Mouse (Mus musculus) limb, embryonic 15.5 days (tissue): ENCODE results near the gene Map3k12. TPM values are rescaled to one million over a fixed set of nuclear protein-coding genes. Genes with fewer than 3 reads are reported as not detected.

Experiments
- ATAC-seq: fragments of 200-750 bp; cut with Nextera tagmentation; 2 replicates; pipeline ENCODE4 v1.8.0; 2017; ENCODE audit warnings: low read depth, moderate TSS enrichment; ENCODE audit not compliant: insufficient number of reproducible peaks, low FRiP score, low TSS enrichment
- H3K27ac ChIP-seq: fragments of 300-500 bp; sonication (generic); 2 replicates; pipeline ENCODE4 v1.5.1; 2015; ENCODE audit warnings: moderate library complexity, mild to moderate bottlenecking, inconsistent platforms
- H3K27me3 ChIP-seq: fragments of 300-500 bp; sonication (generic); 2 replicates; pipeline ENCODE4 v1.6.1; 2015; ENCODE audit warnings: inconsistent platforms
- H3K36me3 ChIP-seq: fragments of 300-500 bp; sonication (generic); 2 replicates; pipeline ENCODE4 v1.6.1; 2015; ENCODE audit warnings: inconsistent platforms
- H3K4me1 ChIP-seq: fragments of 300-500 bp; sonication (generic); 2 replicates; pipeline ENCODE4 v1.6.1; 2015; ENCODE audit warnings: inconsistent platforms
- H3K4me2 ChIP-seq: fragments of 300-500 bp; sonication (generic); 2 replicates; pipeline ENCODE4 v1.6.1; 2015; ENCODE audit warnings: mild to moderate bottlenecking, inconsistent platforms
- H3K4me3 ChIP-seq: fragments of 300-500 bp; sonication (generic); 2 replicates; pipeline ENCODE4 v1.5.1; 2015; ENCODE audit warnings: mild to moderate bottlenecking, inconsistent platforms
- H3K9ac ChIP-seq: fragments of 300-500 bp; sonication (generic); 2 replicates; pipeline ENCODE4 v1.6.1; 2015; ENCODE audit warnings: inconsistent platforms
- H3K9me3 ChIP-seq: fragments of 300-500 bp; sonication (generic); 2 replicates; pipeline ENCODE4 v1.6.1; 2016; ENCODE audit warnings: inconsistent platforms
- WGBS: fragments of 180-500 bp; shearing (Covaris S2); methylation state at CpG from one replicate; pipeline ENCODE4 v1.1.7; 2015; 5-methylcytosine and 5-hydroxymethylcytosine counted together
- polyA plus RNA-seq: library from polyadenylated mRNA; unstranded; fragments of >200 nt; fragmentation: Nextera tagmentation; extraction: Ambion mirVana; gene quantifications from 2 replicates; pipeline ENCODE4 v1.2.1, GENCODE M21; 2015

Map3k12 gene
- polyA plus RNA-seq, 1 experiment from 2014 or later: 17.9 TPM

GRCm38 (mm10) chr15:102517976-102518858 lies 1.4 kb upstream of the Map3k12 start, which contains the start of gene Tarbp2:
TSS of gene Tarbp2 (plus strand) at chr15:102518192.
- no peaks in the 10 kb centered on the region for H3K9me3 ChIP-seq
- H3K27ac ChIP-seq: peak within 1 kb of the TSS; percentile 100
- ATAC-seq: peak; percentile 93
- peak within 1 kb of the TSS; percentile 92 for H3K4me2 ChIP-seq
- H3K4me1 ChIP-seq: peaks cover 35% of the 10 kb centered on the region
- no peaks in the 10 kb centered on the region for H3K27me3 ChIP-seq
- peak within 1 kb of the TSS; percentile 90 for H3K9ac ChIP-seq
- under 1% methylated on average over 60 of the region's 60 CpGs for WGBS
- H3K4me3 ChIP-seq: peak within 1 kb of the TSS; percentile 72
- peaks cover 31% of the 10 kb centered on the region for H3K36me3 ChIP-seq

- WGBS: 0% methylated on average over 10 of the region's 10 CpGs
- Histone ChIP-seq H3K9ac (peak overlapping the region; percentile 58; the same call in 1 of the 2 replicates), H3K27ac (peak overlapping the region; percentile 100)
Observed at GRCm38 (mm10) chr15:102517631-102517975, 739 bp upstream of the Map3k12 start.

DNA sequence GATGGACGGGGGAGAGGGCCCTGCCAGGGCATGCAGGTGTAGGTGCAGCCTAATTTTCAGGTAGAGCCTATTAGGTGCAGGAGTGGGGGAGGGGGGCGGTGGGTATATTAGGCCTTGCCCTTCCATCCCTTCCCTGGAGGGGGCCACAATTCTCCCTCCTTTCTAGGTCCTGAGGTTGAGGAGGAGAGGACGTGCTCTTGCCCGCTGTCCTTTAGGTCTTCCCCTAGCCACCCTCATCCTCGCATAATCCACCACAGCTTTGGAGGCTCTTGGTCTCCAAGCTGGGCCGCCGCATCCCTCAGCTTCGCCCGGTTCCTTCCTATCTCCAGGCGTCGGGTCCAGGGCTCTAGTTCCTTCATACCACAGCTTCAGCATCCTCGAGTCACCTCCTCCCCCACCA lies 571 bp downstream of the Map3k12 start:
- H3K9me3 ChIP-seq: no peaks in the 10 kb centered on the region

More at GRCm38 (mm10) chr15:102517631-102517975, 739 bp upstream of the Map3k12 start:
- H3K9me3 ChIP-seq: no peaks in the 10 kb centered on the region
- H3K36me3 ChIP-seq: peaks cover 27% of the 10 kb centered on the region
- no peak for ATAC-seq
- peaks cover 38% of the 10 kb centered on the region for H3K4me1 ChIP-seq
- H3K4me3 ChIP-seq: peak overlapping the region; percentile 72
- H3K27me3 ChIP-seq: no peaks in the 10 kb centered on the region
- H3K4me2 ChIP-seq: peak overlapping the region; percentile 92

GRCm38 (mm10) chr15:102515791-102516190 lies 1.1 kb downstream of the Map3k12 start:
- Histone ChIP-seq H3K27ac (peak overlapping the region; percentile 100; the same call in 1 of the 2 replicates), H3K27me3 (no peaks in the 10 kb centered on the region), H3K4me2 (peak overlapping the region; percentile 92), H3K36me3 (peaks cover 9% of the 10 kb centered on the region; the same call in 1 of the 2 replicates), H3K4me3 (peak overlapping the region; percentile 72), H3K4me1 (peaks cover 55% of the 10 kb centered on the region), H3K9ac (peak overlapping the region; percentile 58), H3K9me3 (no peaks in the 10 kb centered on the region)
- 34% methylated on average over 4 of the region's 4 CpGs for WGBS
- no peak for ATAC-seq

More for the DNA sequence above, 571 bp downstream of the Map3k12 start:
- Histone ChIP-seq H3K4me3 (peak overlapping the region; percentile 72), H3K36me3 (peaks cover 14% of the 10 kb centered on the region), H3K4me2 (peak overlapping the region; percentile 92), H3K27me3 (no peaks in the 10 kb centered on the region), H3K27ac (peak overlapping the region; percentile 100), H3K4me1 (peaks cover 50% of the 10 kb centered on the region), H3K9ac (peak overlapping the region; percentile 58)
- WGBS: 1% methylated on average over 12 of the region's 12 CpGs
- ATAC-seq: no peak

- Histone ChIP-seq H3K4me3 (peak overlapping the region; percentile 72), H3K4me2 (peak overlapping the region; percentile 92; the same call in 1 of the 2 replicates), H3K27ac (no peak overlapping the region), H3K4me1 (peaks cover 52% of the 10 kb centered on the region), H3K27me3 (no peaks in the 10 kb centered on the region), H3K36me3 (0 out of 2 replicates have a peak, but pooled peaks cover 3% of the 10 kb centered on the region), H3K9ac (no peak overlapping the region), H3K9me3 (no peaks in the 10 kb centered on the region)
- WGBS: 91% methylated on average over 2 of the region's 2 CpGs
- ATAC-seq: no peak
Observed at GRCm38 (mm10) chr15:102515261-102515660, 1.6 kb downstream of the Map3k12 start.

DNA sequence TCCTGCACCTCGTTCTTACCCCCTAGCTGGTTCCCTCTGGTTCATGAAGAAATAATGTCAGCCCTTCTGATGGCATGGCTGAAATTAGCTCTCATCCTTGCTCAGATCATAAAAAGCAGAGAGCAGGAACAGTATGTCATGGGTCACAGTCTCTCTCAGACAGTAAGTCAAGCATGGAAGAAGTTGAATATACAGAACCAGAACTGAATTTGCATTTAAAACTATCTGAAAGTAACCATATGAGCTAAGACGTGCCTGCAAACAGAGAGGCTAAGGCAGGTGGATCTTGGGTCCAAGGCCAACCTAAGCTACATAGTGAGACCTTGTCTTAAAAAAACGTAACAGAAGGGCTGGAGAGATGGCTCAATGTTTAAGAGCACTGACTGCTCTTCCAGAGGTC lies 3.9 kb downstream of the Map3k12 start:
- Histone ChIP-seq H3K4me2 (no peak overlapping the region), H3K9ac (no peak overlapping the region), H3K27me3 (no peaks in the 10 kb centered on the region), H3K36me3 (no peaks in the 10 kb centered on the region), H3K27ac (0 out of 2 replicates have a peak overlapping the region, but pooled peaks have one; percentile 22), H3K4me1 (peaks cover 44% of the 10 kb centered on the region), H3K4me3 (no peak overlapping the region), H3K9me3 (no peaks in the 10 kb centered on the region)
- WGBS: 75% methylated on average over 3 of the region's 3 CpGs
- no peak for ATAC-seq

- peaks cover 44% of the 10 kb centered on the region for H3K4me1 ChIP-seq
- no peak for ATAC-seq
- H3K4me3 ChIP-seq: no peak overlapping the region
- H3K9ac ChIP-seq: no peak overlapping the region
- no peak overlapping the region for H3K4me2 ChIP-seq
- no peaks in the 10 kb centered on the region for H3K9me3 ChIP-seq
- H3K36me3 ChIP-seq: no peaks in the 10 kb centered on the region
- no peaks in the 10 kb centered on the region for H3K27me3 ChIP-seq
- 0 out of 2 replicates have a peak overlapping the region, but pooled peaks have one; percentile 22 for H3K27ac ChIP-seq
Observed at GRCm38 (mm10) chr15:102512471-102512870, 4.4 kb downstream of the Map3k12 start.

DNA sequence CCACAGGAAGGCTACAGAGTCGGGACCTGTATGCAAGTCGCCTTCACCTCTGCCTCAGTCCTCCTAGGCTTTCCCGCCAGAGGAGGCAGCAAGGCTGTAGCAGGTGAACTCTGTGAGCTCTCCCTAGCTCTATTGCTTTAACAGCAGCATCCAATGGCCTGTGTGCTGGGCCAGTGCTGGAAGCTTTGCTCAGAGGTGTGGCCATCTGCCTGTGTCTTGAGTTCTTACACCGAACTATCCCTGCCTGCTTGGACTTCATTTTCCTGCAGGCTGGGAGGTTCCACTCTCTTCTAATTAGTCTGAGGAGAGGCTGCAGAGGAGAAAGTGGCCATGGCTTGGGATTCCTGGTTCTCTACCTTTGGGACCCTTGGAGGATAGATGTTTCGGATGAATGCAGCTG lies 4.9 kb downstream of the Map3k12 start:
- Histone ChIP-seq H3K27ac (peak overlapping the region; percentile 82), H3K4me3 (no peak overlapping the region), H3K27me3 (no peaks in the 10 kb centered on the region), H3K4me1 (peaks cover 44% of the 10 kb centered on the region), H3K4me2 (no peak overlapping the region), H3K9ac (no peak overlapping the region), H3K9me3 (no peaks in the 10 kb centered on the region), H3K36me3 (no peaks in the 10 kb centered on the region)
- ATAC-seq: no peak
- 31% methylated on average over 5 of the region's 5 CpGs for WGBS

- Histone ChIP-seq H3K4me2 (peak overlapping the region; percentile 87), H3K27ac (peak overlapping the region; percentile 82), H3K4me3 (peak overlapping the region; percentile 64), H3K4me1 (peaks cover 42% of the 10 kb centered on the region), H3K36me3 (no peaks in the 10 kb centered on the region), H3K9me3 (no peaks in the 10 kb centered on the region), H3K9ac (peak overlapping the region; percentile 1; the same call in 1 of the 2 replicates), H3K27me3 (no peaks in the 10 kb centered on the region)
- ATAC-seq: no peak
- WGBS: 10% methylated on average over 6 of the region's 6 CpGs
Observed at GRCm38 (mm10) chr15:102511285-102511833, 5.5 kb downstream of the Map3k12 start.

DNA sequence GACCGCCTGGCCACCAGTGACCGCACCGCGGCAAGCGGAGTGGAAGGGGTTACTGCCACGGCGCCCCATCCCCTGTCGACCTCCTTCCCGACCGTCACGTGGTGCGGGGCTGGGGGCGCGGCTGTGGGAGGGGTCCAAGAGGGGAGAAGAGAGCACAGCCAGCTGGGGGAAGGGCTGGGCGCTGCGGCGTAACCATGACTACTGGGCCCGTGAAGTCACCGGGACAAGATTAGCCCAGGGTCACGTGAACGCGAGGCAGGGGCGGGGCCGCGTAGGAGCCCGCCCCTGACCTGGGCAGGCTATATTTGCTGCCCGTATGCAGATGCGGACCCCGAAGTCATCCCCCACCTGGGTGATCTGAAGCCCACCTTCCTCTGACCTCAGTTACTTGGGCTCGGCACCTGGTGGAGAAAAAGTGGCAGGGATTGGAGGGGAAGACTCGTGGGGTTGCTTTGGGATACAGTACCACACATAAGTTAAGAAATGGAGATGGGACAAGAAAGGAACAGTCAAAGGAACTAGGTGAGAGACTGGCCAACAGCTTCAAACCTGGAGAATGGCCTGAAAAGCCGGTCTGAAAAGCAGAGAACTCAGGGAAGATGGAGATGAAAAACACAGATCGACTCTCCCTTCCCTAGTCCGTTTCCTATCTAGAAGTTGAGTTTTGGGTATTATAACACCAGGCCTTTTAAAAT lies 6.1 kb downstream of the Map3k12 start:
- no peaks in the 10 kb centered on the region for H3K27me3 ChIP-seq
- peak overlapping the region; percentile 59 for H3K9ac ChIP-seq
- ATAC-seq: peak; percentile 92
- peak overlapping the region; percentile 82 for H3K27ac ChIP-seq
- no peaks in the 10 kb centered on the region for H3K36me3 ChIP-seq
- WGBS: 2% methylated on average over 34 of the region's 34 CpGs
- peak overlapping the region; percentile 64 for H3K4me3 ChIP-seq
- H3K9me3 ChIP-seq: no peaks in the 10 kb centered on the region
- peaks cover 36% of the 10 kb centered on the region for H3K4me1 ChIP-seq
- peak overlapping the region; percentile 87 for H3K4me2 ChIP-seq

- peaks cover 33% of the 10 kb centered on the region for H3K4me1 ChIP-seq
- peaks cover 1% of the 10 kb centered on the region; the same call in 1 of the 2 replicates for H3K36me3 ChIP-seq
- H3K27ac ChIP-seq: peak overlapping the region; percentile 82
- no peaks in the 10 kb centered on the region for H3K9me3 ChIP-seq
- peak overlapping the region; percentile 87 for H3K4me2 ChIP-seq
- peak; percentile 46; the same call in 1 of the 2 replicates for ATAC-seq
- H3K27me3 ChIP-seq: no peaks in the 10 kb centered on the region
- H3K9ac ChIP-seq: peak overlapping the region; percentile 59
- peak overlapping the region; percentile 64 for H3K4me3 ChIP-seq
- WGBS: 4% methylated on average over 9 of the region's 9 CpGs
Observed at GRCm38 (mm10) chr15:102510110-102510509, 6.8 kb downstream of the Map3k12 start.
